Mouse (Mus musculus): ENCODE measurements around the gene Siah1a. TPM values are rescaled to one million over a fixed set of nuclear protein-coding genes. Genes with fewer than 3 reads are reported as not detected.

The Siah1a gene
- polyA plus RNA-seq, 1 experiment from 2014 or later: 39.7 TPM

GRCm38 (mm10) chr8:86718332-86718994 is 27.3 kb downstream of the Siah1a start:
- Histone ChIP-seq H3K27ac (replicated peaks in 1 of 2; ENCODE audit: control insufficient read depth in 1 of 2, insufficient read depth in 1 of 2, low read depth in 2 of 2, low read length in 2 of 2) (no peak overlapping the region), H3K4me2 (ENCODE audit: low read length) (no peak overlapping the region), H3K4me1 (ENCODE audit: control insufficient read depth in 2 of 2, insufficient read depth in 2 of 2, low read length in 2 of 2) (no peaks in the 10 kb centered on the region), H3K9ac (ENCODE audit: low read length) (no peak overlapping the region), H3K4me3 (ENCODE audit: control insufficient read depth in 1 of 2, insufficient read depth in 1 of 2, low read depth in 1 of 2, low read length in 2 of 2) (no peak overlapping the region), H3K27me3 (ENCODE audit: control insufficient read depth, insufficient read depth, low read length) (no peaks in the 10 kb centered on the region), H3K36me3 (ENCODE audit: control insufficient read depth, insufficient read depth, low read length) (peaks cover 89% of the 10 kb centered on the region), H3K9me3 (ENCODE audit: control insufficient read depth, low read length) (no peaks in the 10 kb centered on the region)
- WGBS: 88% methylated on average over 2 of the region's 2 CpGs
- no peak for ATAC-seq (ENCODE audit: insufficient number of reproducible peaks, insufficient read depth, low FRiP score, low read depth)

- H3K27ac ChIP-seq (replicated peaks in 1 of 2; ENCODE audit: control insufficient read depth in 1 of 2, insufficient read depth in 1 of 2, low read depth in 2 of 2, low read length in 2 of 2): no peak overlapping the region
- H3K9ac ChIP-seq (ENCODE audit: low read length): no peak overlapping the region
- H3K4me3 ChIP-seq (ENCODE audit: control insufficient read depth in 1 of 2, insufficient read depth in 1 of 2, low read depth in 1 of 2, low read length in 2 of 2): no peak overlapping the region
- peaks cover 83% of the 10 kb centered on the region for H3K36me3 ChIP-seq (ENCODE audit: control insufficient read depth, insufficient read depth, low read length)
- WGBS: 86% methylated on average over 14 of the region's 14 CpGs
- H3K27me3 ChIP-seq (ENCODE audit: control insufficient read depth, insufficient read depth, low read length): no peaks in the 10 kb centered on the region
- H3K9me3 ChIP-seq (ENCODE audit: control insufficient read depth, low read length): no peaks in the 10 kb centered on the region
- no peaks in the 10 kb centered on the region for H3K4me1 ChIP-seq (ENCODE audit: control insufficient read depth in 2 of 2, insufficient read depth in 2 of 2, low read length in 2 of 2)
- H3K4me2 ChIP-seq (ENCODE audit: low read length): no peak overlapping the region
- no peak for ATAC-seq (ENCODE audit: insufficient number of reproducible peaks, insufficient read depth, low FRiP score, low read depth)
Observed at GRCm38 (mm10) chr8:86713407-86714188, 32.1 kb downstream of the Siah1a start.

- no peak for ATAC-seq (ENCODE audit: insufficient number of reproducible peaks, insufficient read depth, low FRiP score, low read depth)
- H3K4me3 ChIP-seq (ENCODE audit: control insufficient read depth in 1 of 2, insufficient read depth in 1 of 2, low read depth in 1 of 2, low read length in 2 of 2): no peak overlapping the region
- no peak overlapping the region for H3K27ac ChIP-seq (replicated peaks in 1 of 2; ENCODE audit: control insufficient read depth in 1 of 2, insufficient read depth in 1 of 2, low read depth in 2 of 2, low read length in 2 of 2)
- no peaks in the 10 kb centered on the region for H3K27me3 ChIP-seq (ENCODE audit: control insufficient read depth, insufficient read depth, low read length)
- no peak overlapping the region for H3K9ac ChIP-seq (ENCODE audit: low read length)
- H3K4me2 ChIP-seq (ENCODE audit: low read length): no peak overlapping the region
- WGBS: 86% methylated on average over 3 of the region's 3 CpGs
- H3K9me3 ChIP-seq (ENCODE audit: control insufficient read depth, low read length): no peaks in the 10 kb centered on the region
- H3K4me1 ChIP-seq (ENCODE audit: control insufficient read depth in 2 of 2, insufficient read depth in 2 of 2, low read length in 2 of 2): no peaks in the 10 kb centered on the region
- H3K36me3 ChIP-seq (ENCODE audit: control insufficient read depth, insufficient read depth, low read length): peaks cover 75% of the 10 kb centered on the region
Observed at GRCm38 (mm10) chr8:86712594-86712993, 33.1 kb downstream of the Siah1a start.

- H3K27ac ChIP-seq (replicated peaks in 1 of 2; ENCODE audit: control insufficient read depth in 1 of 2, insufficient read depth in 1 of 2, low read depth in 2 of 2, low read length in 2 of 2): no peak overlapping the region
- no peak overlapping the region for H3K9ac ChIP-seq (ENCODE audit: low read length)
- no peaks in the 10 kb centered on the region for H3K4me1 ChIP-seq (ENCODE audit: control insufficient read depth in 2 of 2, insufficient read depth in 2 of 2, low read length in 2 of 2)
- peaks cover 33% of the 10 kb centered on the region for H3K36me3 ChIP-seq (ENCODE audit: control insufficient read depth, insufficient read depth, low read length)
- no peak for ATAC-seq (ENCODE audit: insufficient number of reproducible peaks, insufficient read depth, low FRiP score, low read depth)
- no peaks in the 10 kb centered on the region for H3K9me3 ChIP-seq (ENCODE audit: control insufficient read depth, low read length)
- no peak overlapping the region for H3K4me2 ChIP-seq (ENCODE audit: low read length)
- WGBS: 68% methylated on average over 4 of the region's 4 CpGs
- no peaks in the 10 kb centered on the region for H3K27me3 ChIP-seq (ENCODE audit: control insufficient read depth, insufficient read depth, low read length)
- H3K4me3 ChIP-seq (ENCODE audit: control insufficient read depth in 1 of 2, insufficient read depth in 1 of 2, low read depth in 1 of 2, low read length in 2 of 2): no peak overlapping the region
Observed at GRCm38 (mm10) chr8:86707873-86708272, 37.9 kb downstream of the Siah1a start.

GRCm38 (mm10) chr8:86706756-86707155 is 39.0 kb downstream of the Siah1a start:
- H3K9ac ChIP-seq (ENCODE audit: low read length): no peak overlapping the region
- H3K4me1 ChIP-seq (ENCODE audit: control insufficient read depth in 2 of 2, insufficient read depth in 2 of 2, low read length in 2 of 2): no peaks in the 10 kb centered on the region; a peak in 1 of 4 replicates
- no peak overlapping the region for H3K4me3 ChIP-seq (ENCODE audit: control insufficient read depth in 1 of 2, insufficient read depth in 1 of 2, low read depth in 1 of 2, low read length in 2 of 2)
- WGBS: 76% methylated on average over 5 of the region's 5 CpGs
- H3K9me3 ChIP-seq (ENCODE audit: control insufficient read depth, low read length): no peaks in the 10 kb centered on the region
- H3K27ac ChIP-seq (replicated peaks in 1 of 2; ENCODE audit: control insufficient read depth in 1 of 2, insufficient read depth in 1 of 2, low read depth in 2 of 2, low read length in 2 of 2): no peak overlapping the region
- H3K36me3 ChIP-seq (ENCODE audit: control insufficient read depth, insufficient read depth, low read length): peaks cover 28% of the 10 kb centered on the region
- no peak overlapping the region for H3K4me2 ChIP-seq (ENCODE audit: low read length)
- H3K27me3 ChIP-seq (ENCODE audit: control insufficient read depth, insufficient read depth, low read length): no peaks in the 10 kb centered on the region
- no peak for ATAC-seq (ENCODE audit: insufficient number of reproducible peaks, insufficient read depth, low FRiP score, low read depth)

GRCm38 (mm10) chr8:86705317-86705716 is 40.4 kb downstream of the Siah1a start:
- no peak overlapping the region for H3K4me3 ChIP-seq (ENCODE audit: control insufficient read depth in 1 of 2, insufficient read depth in 1 of 2, low read depth in 1 of 2, low read length in 2 of 2)
- no peak for ATAC-seq (ENCODE audit: insufficient number of reproducible peaks, insufficient read depth, low FRiP score, low read depth)
- H3K4me1 ChIP-seq (ENCODE audit: control insufficient read depth in 2 of 2, insufficient read depth in 2 of 2, low read length in 2 of 2): no peaks in the 10 kb centered on the region; a peak in 1 of 4 replicates
- H3K27me3 ChIP-seq (ENCODE audit: control insufficient read depth, insufficient read depth, low read length): no peaks in the 10 kb centered on the region
- peaks cover 20% of the 10 kb centered on the region for H3K36me3 ChIP-seq (ENCODE audit: control insufficient read depth, insufficient read depth, low read length)
- H3K27ac ChIP-seq (replicated peaks in 1 of 2; ENCODE audit: control insufficient read depth in 1 of 2, insufficient read depth in 1 of 2, low read depth in 2 of 2, low read length in 2 of 2): no peak overlapping the region
- no peak overlapping the region for H3K9ac ChIP-seq (ENCODE audit: low read length)
- no peak overlapping the region for H3K4me2 ChIP-seq (ENCODE audit: low read length)
- WGBS: 77% methylated on average over 3 of the region's 3 CpGs
- H3K9me3 ChIP-seq (ENCODE audit: control insufficient read depth, low read length): no peaks in the 10 kb centered on the region

- Histone ChIP-seq H3K36me3 (ENCODE audit: control insufficient read depth, insufficient read depth, low read length) (peaks cover 7% of the 10 kb centered on the region; the same call in 1 of the 2 replicates), H3K4me1 (ENCODE audit: control insufficient read depth in 2 of 2, insufficient read depth in 2 of 2, low read length in 2 of 2) (peaks cover 0 to 5% of the 10 kb centered on the region in 2 experiments), H3K27ac (replicated peaks in 1 of 2; ENCODE audit: control insufficient read depth in 1 of 2, insufficient read depth in 1 of 2, low read depth in 2 of 2, low read length in 2 of 2) (no peak overlapping the region), H3K4me2 (ENCODE audit: low read length) (no peak overlapping the region), H3K27me3 (ENCODE audit: control insufficient read depth, insufficient read depth, low read length) (no peaks in the 10 kb centered on the region), H3K9me3 (ENCODE audit: control insufficient read depth, low read length) (no peaks in the 10 kb centered on the region), H3K4me3 (ENCODE audit: control insufficient read depth in 1 of 2, insufficient read depth in 1 of 2, low read depth in 1 of 2, low read length in 2 of 2) (no peak overlapping the region), H3K9ac (ENCODE audit: low read length) (no peak overlapping the region)
- 85% methylated on average over 3 of the region's 3 CpGs for WGBS
- no peak for ATAC-seq (ENCODE audit: insufficient number of reproducible peaks, insufficient read depth, low FRiP score, low read depth)
Observed at GRCm38 (mm10) chr8:86702453-86702852, 43.3 kb downstream of the Siah1a start.

All from heart, embryonic 14.5 days (tissue).